26 mouse cellular contexts compared by ENCODE assay signal in the genomic region with DNA sequence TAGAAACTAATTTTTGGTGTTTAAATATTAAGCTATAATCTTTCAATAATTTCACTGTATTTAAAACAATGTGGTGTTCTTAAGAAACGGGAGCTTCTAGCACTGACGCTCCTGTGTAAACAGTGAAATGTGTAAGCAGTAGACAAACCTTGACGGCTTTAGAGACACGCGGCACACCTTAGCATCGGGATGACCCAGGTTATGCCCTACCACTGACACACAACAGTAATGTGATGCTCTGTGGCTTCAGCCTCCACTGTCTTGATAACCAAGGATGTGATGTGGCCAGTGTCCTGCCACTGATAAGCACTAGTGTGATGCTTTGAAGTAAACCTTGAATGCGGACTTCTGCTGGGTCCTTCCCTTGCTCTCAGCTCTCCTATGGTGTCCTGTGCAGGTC.
"Had no signal": no experiment of that assay in that cellular context is flagged by ENCODE, and none has a peak within 500 bp of the region (broad histone marks: within the 10 kb centered on the region; RNA-seq: fewer than 3 reads in every experiment).

No protein-coding gene starts in this region.

- DNase-seq: cerebellum, adult 2 months; cerebellum, adult 8-10 months; cerebellum, adult 9-10 months; cerebellum, adult 9-11 months; cerebellum, postnatal 10 days; cerebellum, postnatal 14 days; cerebellum, postnatal 25 days; cerebellum, postnatal 36 days; embryo, embryonic 11 days; forebrain, postnatal 0 days; gastrocnemius, adult 2 months; gastrocnemius, postnatal 10 days; gastrocnemius, postnatal 14 days; gastrocnemius, postnatal 25 days; gastrocnemius, postnatal 36 days had no signal

- H3K9me3 ChIP-seq: embryonic facial prominence, embryonic 10.5 days; embryonic facial prominence, embryonic 12.5 days; embryonic facial prominence, embryonic 13.5 days; embryonic facial prominence, embryonic 15.5 days; forebrain, embryonic 10.5 days; forebrain, embryonic 12.5 days; forebrain, embryonic 13.5 days; forebrain, embryonic 15.5 days had no signal

- ATAC-seq: forebrain, embryonic 13.5 days; forebrain, embryonic 14.5 days; forebrain, embryonic 15.5 days; forebrain, embryonic 16.5 days; forebrain, postnatal 0 days had no signal

- H3K9ac ChIP-seq: embryonic facial prominence, embryonic 12.5 days; embryonic facial prominence, embryonic 13.5 days; embryonic facial prominence, embryonic 15.5 days; forebrain, embryonic 12.5 days; forebrain, embryonic 13.5 days; forebrain, embryonic 15.5 days; forebrain, postnatal 0 days had no signal

- H3K27me3 ChIP-seq: embryonic facial prominence, embryonic 12.5 days; embryonic facial prominence, embryonic 13.5 days; embryonic facial prominence, embryonic 15.5 days; forebrain, embryonic 12.5 days; forebrain, embryonic 13.5 days; forebrain, embryonic 15.5 days had no signal

- H3K27ac ChIP-seq: embryonic facial prominence, embryonic 10.5 days; embryonic facial prominence, embryonic 12.5 days; embryonic facial prominence, embryonic 13.5 days; embryonic facial prominence, embryonic 15.5 days; forebrain, embryonic 10.5 days; forebrain, embryonic 12.5 days; forebrain, embryonic 13.5 days; forebrain, embryonic 15.5 days; gastrocnemius, adult 2 months had no signal

- H3K4me2 ChIP-seq: embryonic facial prominence, embryonic 12.5 days; embryonic facial prominence, embryonic 13.5 days; embryonic facial prominence, embryonic 15.5 days; forebrain, embryonic 12.5 days; forebrain, embryonic 13.5 days; forebrain, embryonic 15.5 days had no signal

- H3K4me3 ChIP-seq: embryonic facial prominence, embryonic 10.5 days; embryonic facial prominence, embryonic 12.5 days; embryonic facial prominence, embryonic 13.5 days; embryonic facial prominence, embryonic 15.5 days; erythroblast, embryonic 14.5 days; forebrain, embryonic 10.5 days; forebrain, embryonic 12.5 days; forebrain, embryonic 13.5 days; forebrain, embryonic 15.5 days; gastrocnemius, adult 2 months had no signal

- H3K4me1 ChIP-seq: embryonic facial prominence, embryonic 10.5 days; embryonic facial prominence, embryonic 12.5 days; embryonic facial prominence, embryonic 13.5 days; embryonic facial prominence, embryonic 15.5 days; forebrain, embryonic 10.5 days; forebrain, embryonic 12.5 days; forebrain, embryonic 13.5 days; forebrain, embryonic 15.5 days had no signal
